Mouse (Mus musculus): ENCODE data around the gene Casz1.

The Casz1 gene

DNA sequence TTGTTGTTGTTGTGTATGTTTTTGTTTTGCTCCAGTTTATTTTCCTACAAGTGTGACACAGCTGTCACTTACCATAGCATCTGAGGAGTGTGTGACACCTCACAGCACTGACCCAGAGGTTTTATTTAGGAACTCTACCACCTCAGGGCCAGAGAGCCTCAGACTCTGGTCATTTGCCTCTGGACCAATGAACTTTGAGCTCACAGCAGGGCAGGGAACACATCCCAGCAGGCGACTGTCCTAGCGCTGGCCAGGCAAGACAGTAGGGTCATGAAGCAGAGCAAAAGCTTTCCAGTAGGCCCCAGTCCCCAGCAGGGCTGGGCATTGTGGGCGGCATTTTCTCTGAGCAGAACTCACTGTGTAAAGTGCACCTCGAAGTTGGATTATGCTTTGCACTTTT is 1.2 kb upstream of the Casz1 start:
- DNase-seq (ENCODE audit: low read depth, low spot score), result no peak

DNA sequence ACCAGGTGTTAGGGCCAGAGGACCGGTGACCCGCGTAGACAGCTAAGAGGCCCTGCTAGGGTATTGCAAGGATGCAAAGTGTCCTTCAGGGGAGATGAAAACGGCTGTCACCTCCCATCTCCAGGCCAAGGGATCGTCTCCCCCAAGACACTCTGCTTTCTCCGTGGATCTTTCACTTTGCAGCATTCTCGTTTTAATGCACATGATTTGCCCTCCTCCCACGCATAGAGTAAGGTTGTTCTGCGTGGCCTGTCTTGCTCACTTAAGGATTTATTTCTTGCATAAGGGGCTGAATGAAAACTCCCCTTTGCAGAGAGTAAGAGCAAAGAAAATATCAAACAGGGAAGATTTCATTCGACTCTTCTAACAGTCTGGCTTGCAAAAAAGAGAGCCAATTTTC is 593 bp upstream of the Casz1 start:
- DNase-seq (ENCODE audit: low read depth, low spot score), result no peak

DNA sequence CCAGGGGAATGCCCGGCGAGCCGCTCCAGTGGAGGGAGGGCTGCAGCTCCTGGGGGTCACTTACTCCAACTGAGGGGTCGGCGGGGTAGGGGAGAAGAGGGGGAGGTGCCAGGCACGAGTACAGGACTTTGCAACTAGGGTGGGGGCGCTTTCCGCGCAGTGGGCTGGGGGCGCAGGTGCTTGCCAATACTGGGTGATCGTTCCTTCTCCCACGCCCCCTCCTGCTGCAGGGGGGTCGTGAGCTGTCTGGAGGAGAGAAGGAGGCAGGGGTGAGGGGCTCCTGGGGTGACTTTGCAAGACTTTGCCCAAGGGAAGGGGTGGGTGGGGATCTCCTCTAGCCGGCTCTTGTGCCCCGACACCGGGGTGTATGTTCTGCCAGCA is 541 bp downstream of the Casz1 start:
- no peak for DNase-seq (ENCODE audit: low read depth, low spot score)

DNA sequence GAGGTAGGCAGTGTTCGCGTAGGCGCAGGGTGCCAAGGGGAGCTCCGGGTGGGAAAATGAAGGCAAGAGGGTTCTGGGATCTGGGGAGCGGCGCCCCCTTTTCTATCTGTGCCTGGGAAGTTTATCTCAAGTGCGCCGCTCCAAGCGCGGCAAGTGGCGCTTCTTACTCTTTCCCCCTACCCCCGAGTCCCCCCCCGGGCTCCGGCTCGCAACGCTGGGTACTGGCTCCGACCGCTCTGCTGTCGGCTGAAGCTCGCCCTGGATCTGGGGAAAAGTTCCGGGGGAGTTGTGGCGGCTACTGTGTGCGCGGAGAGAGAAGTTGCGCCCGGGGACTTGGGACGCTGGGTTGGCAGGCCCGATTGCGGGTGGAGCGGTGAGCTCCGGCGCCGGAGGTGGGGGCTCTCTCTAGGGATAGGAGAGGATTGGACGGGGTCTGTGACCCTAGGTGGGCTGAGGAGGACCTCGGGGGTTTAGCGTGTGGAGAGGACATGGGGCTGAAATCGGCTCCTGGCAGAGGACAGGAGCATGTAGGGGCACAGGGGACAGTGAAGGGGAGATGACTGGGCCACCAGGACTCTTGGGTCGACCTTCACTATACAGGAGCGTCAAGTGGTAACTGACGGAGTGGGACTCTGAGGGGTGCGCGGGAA is 1.1 kb downstream of the Casz1 start:
- no peak for DNase-seq (ENCODE audit: low read depth, low spot score)

DNA sequence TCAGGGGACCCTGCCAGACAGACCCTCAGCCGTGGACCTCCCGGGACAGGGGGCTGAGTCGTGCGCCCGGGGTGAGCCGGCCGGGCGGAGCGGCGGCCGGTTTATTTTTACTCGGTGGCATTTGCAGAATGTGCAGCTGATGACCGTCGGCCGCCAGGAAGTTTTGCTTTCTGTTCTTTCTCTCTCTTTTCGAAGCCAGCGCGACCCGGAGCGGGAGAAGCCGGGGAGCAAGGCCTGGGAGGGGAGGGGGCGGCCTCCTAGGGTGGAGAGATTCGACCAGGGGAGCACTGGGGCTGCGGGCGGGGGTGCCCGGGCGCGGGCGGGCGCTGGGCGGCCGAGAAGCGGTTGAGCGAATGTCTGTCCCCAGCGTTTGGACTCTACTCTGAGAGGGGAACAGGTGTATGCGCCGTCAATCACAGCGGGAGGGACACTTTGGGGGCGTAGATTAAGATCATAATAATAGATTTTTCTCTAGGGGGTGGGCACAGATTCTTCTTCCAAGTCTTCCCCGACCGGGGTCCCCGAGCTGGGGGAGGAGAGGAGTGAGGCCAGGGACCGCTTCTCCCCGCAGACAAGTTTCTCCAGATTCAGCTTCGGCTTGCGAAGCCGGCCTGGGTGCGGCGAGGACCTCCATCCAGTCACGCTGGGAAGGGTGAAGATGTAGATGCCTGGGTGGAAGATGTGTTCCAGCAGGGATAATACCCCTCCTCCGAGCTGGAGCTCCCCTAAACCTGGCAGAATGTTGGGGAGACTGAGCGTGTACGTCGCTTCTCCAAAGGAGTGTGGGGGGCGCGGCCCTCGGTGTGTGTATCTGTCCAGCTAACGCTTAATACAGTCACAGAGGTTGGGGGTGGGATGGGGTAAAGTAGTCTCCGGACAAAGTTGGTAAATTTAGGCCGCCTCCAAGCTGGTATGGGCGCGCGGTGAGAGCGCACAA is 1.9 kb downstream of the Casz1 start:
- DNase-seq (ENCODE audit: low read depth, low spot score), result no peak

DNA sequence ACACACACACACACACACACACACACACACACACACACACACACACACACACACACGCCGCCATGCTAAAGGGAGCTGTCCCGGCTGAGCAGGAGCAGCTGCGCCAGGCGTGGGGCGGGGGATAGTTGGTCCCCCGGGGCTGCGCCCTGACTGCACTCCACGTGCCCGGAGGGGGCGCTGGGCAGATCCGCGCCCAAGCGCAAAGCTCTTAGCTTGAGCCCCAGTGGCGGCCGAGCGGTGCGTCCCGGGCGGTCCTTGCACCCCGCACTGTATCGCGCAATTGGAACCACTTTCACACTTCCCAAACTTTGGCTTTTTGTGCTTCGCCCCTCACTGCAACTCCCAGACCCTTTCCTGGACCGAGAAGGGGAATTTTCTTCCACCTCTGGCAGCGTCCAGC is 2.6 kb downstream of the Casz1 start:
- no peak for DNase-seq (ENCODE audit: low read depth, low spot score)

DNA sequence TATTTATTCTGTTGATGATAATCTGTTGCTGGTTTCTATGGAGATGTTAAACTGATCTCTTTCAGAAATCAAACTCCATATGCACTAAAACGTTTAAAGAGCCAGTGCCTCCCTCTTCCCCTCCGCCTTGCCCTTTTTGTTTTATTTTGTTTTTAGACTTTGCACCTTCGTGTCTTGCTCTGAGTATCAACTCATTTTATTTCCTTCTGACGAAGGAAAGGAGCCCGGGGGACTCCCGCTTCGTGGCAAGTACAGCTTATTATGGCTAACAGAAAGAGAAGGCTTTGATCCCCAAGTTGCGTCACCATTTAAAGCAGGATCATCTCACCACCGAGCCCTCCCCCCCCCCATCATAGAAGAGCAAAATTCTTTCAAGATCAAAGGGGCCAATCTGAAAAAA is 3.2 kb downstream of the Casz1 start:
- DNase-seq (ENCODE audit: low read depth, low spot score), result no peak

DNA sequence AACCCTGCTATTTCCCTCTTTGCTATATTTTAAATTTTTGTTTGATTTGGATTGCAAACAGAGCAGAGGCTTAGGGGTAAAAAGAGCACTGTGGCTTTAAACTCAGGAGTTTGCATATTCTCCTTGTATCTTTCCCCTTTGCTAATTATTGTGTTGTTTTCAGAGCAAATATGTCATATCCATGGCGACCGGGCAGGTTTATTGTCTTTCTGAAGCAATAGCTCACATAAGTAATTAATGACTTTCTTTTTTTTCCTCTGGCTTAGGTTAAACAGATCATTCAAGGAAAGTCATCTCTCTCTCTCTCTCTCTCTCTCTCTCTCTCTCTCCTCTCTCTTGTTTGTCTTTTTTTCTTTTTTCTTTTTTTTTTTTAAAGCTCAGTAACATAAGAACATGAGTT is 4.6 kb downstream of the Casz1 start:
- DNase-seq (ENCODE audit: low read depth, low spot score), result no peak

DNA sequence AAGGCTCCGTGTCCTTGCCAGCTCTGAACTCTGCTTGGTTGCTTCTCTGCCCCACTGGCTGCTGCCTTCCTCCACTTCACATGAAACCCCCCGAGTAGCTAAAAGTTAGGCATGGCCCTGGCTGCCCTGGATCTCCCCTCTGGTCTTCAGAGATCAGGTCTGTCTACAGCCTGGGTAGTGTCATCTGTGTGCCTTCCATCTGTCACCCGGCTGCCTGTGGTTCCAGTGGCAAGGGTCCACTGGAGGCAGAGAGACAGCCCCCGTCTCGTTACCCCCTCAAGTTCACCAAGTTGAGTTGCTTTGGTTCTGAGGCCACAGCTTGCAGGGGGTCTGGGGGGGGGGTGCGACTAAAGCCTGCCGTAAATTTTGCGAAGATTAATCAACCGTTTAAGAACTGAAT is 6.5 kb downstream of the Casz1 start:
- no peak for DNase-seq (ENCODE audit: low read depth, low spot score)

DNA sequence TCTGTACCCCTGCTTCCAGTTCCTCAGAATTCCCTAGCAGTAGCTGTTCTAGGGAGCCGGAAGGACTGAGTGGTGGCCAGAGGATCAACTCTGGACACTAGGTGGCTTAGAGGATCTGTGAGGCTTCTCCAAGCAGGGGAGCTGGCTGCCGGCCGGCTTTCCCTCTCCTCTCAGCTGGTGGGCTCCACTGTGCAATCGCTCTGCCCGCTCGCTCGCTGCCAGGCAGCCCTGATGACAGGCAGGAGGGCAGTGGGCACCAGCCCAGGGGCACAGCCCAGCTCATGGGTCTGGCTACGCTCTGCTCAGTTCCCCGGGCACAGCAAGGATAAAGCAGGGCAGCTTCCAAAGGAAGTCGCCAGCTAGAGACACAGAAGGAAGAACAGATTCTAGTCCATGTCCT is 7.7 kb downstream of the Casz1 start:
- peak; percentile 39 for DNase-seq (ENCODE audit: low read depth, low spot score)

DNA sequence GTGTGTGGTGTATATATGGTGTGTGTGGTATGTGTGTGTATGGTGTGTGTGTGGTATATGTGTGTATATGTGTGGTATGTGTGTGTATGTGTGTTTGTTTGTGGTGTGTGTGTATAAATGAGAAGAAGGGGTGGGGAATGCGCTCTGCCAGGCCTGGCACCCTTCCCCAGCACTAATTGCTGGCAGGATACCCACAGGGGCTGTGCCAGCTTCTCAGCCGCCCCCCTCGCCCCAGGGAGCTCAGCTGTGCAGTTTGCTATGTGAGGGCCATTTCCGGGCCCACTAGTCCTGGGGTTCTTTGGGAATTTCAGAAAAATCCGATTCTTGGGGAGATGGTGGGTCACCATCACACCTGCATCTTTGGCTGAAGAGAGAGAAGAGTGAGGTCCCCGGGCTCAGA is 9.0 kb downstream of the Casz1 start:
- DNase-seq (ENCODE audit: low read depth, low spot score), result no peak

DNA sequence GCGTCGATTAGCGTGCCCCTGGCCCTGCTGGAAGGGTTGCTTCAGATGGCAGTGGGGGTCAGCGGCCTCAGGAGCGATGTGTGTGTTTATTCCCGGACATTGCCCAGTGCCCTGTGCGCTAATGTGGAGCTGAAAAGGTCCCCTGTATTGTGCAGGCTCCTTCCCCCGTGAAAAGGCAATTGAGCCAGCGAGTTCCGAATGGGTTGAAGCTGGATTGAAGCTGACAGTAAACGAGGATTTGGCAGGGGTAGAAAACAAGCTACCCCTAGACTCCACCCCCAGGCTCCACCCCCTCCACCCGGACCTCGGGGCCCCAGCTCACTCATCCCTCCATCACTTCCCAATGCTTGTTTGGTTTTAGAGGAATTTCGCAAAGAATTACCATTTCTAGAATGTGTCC is 12.3 kb downstream of the Casz1 start:
- DNase-seq (ENCODE audit: low read depth, low spot score), result no peak

DNA sequence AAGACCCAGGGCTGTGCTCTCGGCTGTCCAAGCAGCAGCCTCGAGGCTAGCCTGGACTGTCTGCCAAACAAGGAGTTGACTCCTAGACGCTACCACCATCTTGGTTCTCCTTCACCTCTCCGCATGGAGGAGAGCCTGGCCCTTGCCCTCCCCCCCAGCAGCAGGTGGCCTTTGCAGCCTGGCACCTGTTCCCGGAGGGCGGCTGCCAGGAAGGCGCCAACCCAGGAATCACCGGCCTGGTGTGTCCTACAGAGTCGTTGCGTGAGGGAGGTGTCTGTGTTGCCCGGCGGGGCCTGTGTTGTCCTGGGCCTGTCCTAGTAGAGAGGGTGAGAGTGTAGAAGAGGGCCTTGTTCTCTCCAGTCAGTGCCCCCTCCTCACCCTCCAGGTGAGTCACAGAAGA is 13.9 kb downstream of the Casz1 start:
- no peak for DNase-seq (ENCODE audit: low read depth, low spot score)

DNA sequence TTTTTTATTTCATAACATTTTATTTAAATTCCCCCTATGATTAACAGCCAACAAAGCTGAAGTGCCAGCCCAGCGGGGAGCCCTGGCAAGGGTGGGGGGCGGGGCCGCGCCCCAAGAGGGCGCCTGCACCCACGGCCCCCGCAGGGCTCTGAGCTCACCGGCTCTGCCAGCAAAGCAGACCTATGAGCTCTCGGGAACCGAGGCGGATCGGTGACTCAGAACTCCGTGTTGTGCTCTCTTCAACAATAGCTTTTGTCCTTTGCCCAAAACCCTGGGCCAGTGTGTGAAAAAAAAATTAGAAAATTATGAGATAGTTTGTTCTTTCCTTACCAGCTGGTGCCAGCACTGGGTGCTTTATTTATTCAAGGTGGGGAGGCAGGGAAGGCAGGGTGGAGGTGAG is 15.9 kb downstream of the Casz1 start:
- DNase-seq (ENCODE audit: low read depth, low spot score), result no peak

DNA sequence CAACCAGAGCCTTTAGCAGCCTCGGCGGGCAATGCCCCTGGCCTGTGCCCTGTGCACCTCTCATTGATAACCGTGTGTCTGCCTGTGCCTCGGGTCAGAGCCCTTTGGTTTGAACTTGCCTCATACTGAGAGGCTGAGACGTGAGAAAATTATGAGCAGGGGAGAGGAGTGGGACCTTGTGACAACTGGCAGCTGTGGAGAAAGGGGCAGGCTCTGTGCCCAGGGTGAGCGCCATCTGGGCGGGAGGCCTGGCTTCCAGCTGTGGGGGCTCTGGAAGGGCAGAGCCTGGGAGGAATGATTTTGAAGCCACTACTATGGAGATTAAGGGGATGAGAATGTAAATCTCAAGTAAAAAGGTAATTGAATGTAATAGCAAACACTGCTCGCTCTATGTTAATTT is 19.1 kb downstream of the Casz1 start:
- no peak for DNase-seq (ENCODE audit: low read depth, low spot score)

DNA sequence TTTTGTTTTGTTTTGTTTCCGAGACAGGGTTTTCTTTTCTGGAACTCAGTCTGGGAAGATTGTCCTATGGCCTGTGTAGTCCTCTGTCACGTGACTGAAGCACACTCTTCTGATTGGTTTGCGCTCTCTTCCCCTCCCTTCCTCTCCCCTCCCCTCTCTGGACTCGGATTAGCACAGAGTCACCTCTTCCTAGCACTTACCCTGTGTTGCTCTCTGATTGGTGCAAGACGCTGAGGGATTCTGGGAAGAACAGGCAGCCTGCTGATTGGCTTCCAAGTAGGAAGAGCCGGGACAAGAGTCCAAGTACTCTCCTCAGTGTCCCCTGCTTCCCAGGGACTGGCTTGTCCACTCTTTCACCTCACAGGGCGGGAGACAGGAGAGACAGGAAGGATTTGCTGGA is 26.1 kb downstream of the Casz1 start:
- DNase-seq (ENCODE audit: low read depth, low spot score), result peak; percentile 56

DNA sequence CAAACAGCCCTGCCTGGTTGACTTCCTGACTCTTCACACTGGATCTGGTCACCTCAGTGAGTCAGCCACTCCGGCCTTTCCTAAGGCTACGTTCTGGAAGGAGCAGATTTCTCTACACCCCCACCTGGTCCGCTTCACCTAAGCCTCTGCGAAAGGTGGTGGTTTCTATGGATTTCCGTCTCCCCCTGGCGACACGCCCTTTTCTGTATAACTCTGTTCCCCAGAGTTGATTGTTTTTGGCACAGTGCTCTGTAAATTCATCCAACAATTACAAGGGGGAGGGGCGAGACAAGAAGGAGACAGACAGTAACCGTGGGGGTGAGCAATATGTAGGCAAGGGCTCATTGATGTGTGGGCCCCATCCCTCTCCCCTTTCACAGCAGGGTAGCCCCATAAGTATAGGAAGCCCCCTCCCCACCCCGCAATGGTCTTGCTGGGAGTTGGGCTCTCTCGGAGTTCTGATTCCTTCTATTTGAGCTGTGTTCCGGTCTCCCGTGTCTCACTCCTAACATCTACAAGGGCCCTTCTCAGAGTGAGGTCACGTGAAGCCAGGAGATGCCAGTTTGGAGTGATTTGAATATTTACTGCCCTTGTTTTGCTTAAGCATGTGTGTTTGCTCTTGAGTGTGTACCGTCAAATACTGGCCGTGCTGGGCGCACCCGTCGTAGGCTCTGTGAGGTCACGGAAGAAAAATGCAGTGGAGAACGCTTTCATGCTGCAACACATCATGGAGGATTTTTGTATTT is 29.2 kb downstream of the Casz1 start:
- no peak for DNase-seq (ENCODE audit: low read depth, low spot score)

DNA sequence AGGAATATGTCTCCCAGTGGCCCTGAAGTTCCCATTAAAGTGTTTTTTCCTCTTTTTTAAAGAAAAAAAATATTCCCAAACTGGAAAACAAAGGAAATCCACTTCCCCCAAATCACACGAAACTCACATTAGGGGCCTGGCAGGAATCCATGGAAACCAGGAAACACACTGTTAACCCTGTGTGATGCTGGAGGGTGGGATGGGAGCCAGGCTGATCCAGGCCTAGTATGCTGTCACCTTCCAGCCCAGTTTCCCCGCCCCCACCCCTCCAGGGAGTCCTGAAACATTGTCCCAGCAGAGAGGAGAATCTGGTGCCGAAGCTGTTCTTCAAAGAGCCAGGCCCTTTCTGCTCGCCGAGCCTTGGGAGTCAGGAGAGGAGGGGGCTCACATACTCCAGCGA is 32.2 kb downstream of the Casz1 start:
- DNase-seq (ENCODE audit: low read depth, low spot score), result no peak

DNA sequence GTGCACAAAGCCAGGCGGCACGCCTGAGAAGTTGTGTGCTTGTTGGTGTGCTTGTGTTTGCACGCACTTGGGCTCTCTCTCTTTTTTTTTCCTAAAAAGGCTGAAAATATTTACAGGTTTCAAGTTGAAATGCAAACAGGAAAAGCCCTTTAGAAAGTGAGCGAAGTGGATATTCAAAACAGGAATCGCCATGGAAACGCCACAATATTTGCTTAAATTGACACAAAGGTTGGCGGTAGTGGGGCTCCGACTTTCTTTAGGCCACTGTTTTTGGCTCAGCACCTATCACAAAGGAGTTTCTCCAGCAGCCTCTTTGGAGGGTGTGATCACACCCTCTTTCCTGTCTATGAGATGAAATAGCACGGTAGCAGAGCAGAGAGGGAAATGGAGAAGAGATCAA is 32.8 kb downstream of the Casz1 start:
- no peak for DNase-seq (ENCODE audit: low read depth, low spot score)

DNA sequence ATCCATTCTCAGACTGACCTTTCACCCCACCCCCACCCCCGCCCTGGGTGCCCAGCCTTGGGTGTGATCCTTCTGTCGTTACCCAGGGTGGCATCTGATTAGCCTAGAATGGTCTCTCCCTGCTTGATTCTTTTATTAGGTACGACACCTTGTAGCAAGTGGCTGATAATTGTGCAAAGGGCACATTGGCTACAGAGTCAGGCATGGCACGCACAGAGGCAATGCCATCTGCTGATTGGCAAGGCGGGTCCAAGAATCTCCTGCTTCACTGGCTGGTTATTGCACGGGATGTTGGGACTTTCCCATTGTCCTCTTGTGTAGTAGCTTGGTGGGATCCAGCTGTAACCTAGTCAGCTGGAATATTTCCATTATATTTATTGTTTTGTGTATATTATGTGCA is 33.4 kb downstream of the Casz1 start:
- no peak for DNase-seq (ENCODE audit: low read depth, low spot score)

DNA sequence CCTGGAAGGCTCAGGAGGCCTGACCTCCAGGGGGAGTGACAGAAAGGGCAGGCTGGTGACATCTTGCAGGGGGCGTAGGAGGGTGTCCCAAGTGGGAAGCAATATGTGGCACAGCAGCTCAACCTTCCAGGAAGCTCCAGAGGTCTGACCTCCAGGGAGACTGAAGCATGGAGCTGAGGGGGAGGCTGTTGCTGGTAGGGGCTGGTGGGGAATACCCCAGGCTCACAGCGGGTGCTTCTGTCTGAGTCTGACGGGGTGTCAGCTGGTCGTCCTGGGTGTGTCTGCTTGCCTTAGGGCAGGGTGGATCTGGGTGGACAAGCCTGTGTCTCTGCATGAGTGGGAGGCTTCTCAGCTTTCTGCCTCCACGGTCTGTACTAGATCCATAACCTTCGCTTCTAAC is 38.1 kb downstream of the Casz1 start:
- DNase-seq (ENCODE audit: low read depth, low spot score), result no peak

DNA sequence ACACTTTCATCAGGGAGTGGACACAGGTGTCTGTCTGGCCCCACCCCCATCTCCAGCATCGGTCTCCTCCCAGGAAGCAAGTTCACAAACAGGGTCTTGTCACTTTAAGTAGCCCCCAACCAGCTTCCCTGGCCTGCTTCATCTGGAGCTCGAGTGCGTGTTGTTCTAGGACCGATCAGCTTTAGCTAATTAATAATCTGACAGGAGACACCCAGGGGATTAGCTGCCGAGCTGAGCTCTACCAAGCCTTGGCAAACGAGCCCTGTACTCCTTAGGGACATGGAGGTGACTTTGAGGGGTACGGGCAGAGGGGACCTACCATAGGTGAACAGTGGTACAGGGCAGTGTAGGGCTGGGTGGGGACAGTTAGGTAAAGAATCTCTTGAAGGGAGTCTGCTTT is 40.7 kb downstream of the Casz1 start:
- DNase-seq (ENCODE audit: low read depth, low spot score), result no peak

DNA sequence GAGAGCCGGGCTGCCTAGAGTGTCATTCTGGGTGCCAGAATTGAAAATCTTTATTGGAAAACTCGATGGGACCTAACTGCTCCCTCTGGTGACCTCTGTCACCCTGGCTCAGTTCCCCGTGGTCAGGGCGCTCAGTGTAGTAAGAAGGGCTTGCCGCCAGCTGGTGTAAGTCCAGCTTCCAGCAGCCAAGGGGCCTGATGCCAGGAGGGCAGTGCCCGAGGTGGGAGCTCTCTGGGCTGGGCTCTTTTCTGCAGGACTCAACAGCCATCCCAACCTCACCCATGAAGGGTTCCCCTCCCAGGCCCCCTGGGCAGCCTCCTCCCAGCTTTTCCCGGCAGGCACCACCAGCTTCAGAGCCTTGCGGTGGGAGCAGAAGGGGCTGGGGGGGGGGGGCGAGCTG is 42.0 kb downstream of the Casz1 start:
- DNase-seq (ENCODE audit: low read depth, low spot score), result no peak
